Mouse (Mus musculus): ENCODE measurements around the gene Ugt1a7c. TPM values are rescaled to one million over a fixed set of nuclear protein-coding genes. Genes with fewer than 3 reads are reported as not detected.
A peak's percentile ranks its signal among the peaks of the same experiment; 100 is the strongest.
"Not testable (repeated sequence)": the region's sequence is repeated elsewhere in the genome, so short reads cannot be mapped to it uniquely, and the experiment has no call there.

Gene Ugt1a7c
- total RNA-seq, 2 experiments from 2014 or later = 0.71 to 0.97 TPM

DNA sequence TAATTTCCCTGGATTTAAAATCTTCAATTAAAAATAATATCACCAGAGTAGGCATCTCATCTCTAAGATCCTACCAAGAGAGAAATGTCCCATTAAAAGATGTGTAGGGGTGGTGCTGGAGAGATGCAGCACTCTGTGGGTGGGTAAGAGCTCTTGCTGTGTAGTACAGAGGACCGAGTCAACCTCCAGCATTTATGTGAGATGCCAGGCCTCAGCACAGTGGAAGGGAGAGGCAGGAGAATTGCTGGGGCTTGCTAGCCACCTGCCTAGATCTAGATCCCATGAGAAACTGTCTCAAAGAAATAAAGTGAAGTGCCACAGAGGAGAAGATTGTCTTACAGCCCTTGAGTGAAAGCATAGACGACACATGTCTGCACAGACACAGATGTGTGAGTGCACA is 121.7 kb downstream of the Ugt1a7c start:
- intact Hi-C loops (cut with DNase I) = no loop called here
- DNase-seq (ENCODE audit: extremely low spot score in 1 of 2, low spot score in 2 of 2) = no peak

DNA sequence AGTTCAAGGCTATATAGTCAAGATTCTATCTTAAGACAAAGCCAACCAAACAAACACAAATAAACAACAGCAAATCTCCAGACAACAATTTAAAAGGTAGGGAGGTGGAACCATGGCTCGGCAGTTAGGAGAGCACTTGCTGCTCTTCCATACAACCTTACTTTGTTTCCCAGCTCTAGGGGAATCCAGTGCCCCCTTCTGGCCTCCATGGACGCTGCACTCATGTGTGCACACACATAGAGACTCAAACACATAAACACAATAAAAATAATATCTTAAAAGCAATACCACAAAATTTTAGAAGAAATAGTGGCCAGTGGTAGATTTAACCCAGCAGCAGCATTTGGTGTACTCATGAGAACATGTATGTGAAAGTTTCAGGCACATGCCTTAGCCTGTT is 122.3 kb downstream of the Ugt1a7c start:
- DNase-seq (ENCODE audit: extremely low spot score in 1 of 2, low spot score in 2 of 2) = peak in 1 of 2 experiments; percentile 42
- intact Hi-C loops (cut with DNase I) = no loop called here

DNA sequence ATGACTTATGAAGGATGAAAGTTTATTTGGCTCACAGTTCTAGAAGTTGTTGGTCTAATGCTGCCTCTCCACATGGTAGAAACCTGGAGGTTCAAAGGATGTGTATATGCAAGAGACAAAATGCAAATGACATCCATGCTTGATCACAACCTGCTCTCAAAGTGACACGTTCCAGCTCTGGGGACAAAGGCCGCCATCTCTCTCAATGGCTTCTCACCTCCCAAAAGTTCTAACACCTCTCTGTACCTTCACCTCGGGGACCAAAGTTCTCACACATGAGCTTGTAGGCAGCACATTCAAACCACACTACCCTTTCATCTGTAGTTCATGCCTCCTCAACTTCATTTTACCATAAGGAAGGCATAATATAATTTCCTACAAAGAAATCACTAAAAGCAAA is 122.7 kb downstream of the Ugt1a7c start:
- intact Hi-C loops (cut with DNase I) = no loop called here

DNA sequence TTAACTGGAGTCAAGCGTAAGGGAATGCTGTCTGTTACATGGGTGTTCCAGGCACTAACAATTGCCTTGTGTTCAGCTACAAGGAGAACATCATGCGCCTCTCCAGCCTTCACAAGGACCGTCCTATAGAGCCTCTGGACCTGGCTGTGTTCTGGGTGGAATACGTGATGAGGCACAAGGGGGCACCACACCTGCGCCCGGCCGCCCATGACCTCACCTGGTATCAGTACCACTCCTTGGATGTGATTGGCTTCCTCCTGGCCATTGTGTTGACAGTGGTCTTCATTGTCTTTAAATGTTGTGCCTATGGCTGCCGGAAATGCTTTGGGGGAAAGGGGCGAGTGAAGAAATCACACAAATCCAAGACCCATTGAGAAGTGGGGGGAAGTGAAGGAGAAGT is 123.2 kb downstream of the Ugt1a7c start:
- intact Hi-C loops (cut with DNase I) = no loop called here
- DNase-seq (ENCODE audit: extremely low spot score in 1 of 2, low spot score in 2 of 2) = peak in 1 of 2 experiments; percentile 51

More for the DNA sequence above, 122.7 kb downstream of the Ugt1a7c start:
- peak in 1 of 2 experiments; percentile 15 for DNase-seq (ENCODE audit: extremely low spot score in 1 of 2, low spot score in 2 of 2)

DNA sequence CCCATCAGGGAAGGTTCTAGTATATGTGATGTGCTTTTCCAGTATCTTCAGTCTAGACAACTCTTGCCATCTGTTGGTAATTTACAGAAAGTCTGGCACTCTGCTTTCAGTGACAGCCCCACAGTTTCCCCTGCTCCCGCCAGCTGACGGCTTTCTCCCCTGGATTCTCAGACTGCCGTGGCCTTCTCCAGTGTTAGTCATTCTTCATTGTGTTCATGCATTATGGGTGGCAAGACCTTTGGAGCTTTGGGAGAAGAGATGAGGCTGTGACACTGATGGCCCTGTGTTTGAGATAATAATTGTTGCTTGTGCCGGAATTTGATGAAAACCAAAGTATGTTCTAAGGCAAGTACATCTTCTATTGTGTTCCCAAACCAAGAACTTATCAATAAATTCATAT is 123.7 kb downstream of the Ugt1a7c start:
- peak in 1 of 2 experiments; percentile 17 for DNase-seq (ENCODE audit: extremely low spot score in 1 of 2, low spot score in 2 of 2)
- intact Hi-C loops (cut with DNase I) = no loop called here

DNA sequence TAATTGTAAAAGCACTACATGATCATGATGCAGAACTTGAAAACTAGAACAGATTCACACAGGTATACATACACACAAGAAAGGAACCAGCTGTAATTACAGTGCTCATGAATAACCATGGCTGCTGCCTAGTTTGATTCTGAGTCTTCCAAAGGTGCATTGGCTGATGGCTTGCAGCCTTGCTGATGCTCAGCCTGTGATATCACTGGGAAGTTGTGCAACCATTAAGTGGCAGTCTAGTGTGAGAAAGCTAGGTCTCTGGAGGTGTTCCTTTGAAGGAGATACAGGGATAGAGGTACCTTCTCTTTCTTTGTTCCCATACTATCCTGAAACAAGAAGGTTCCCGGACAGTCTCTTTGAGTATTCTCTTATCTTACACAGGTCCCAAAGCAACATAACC is 124.2 kb downstream of the Ugt1a7c start:
- intact Hi-C loops (cut with DNase I) = no loop called here
- peak in 1 of 2 experiments; percentile 16 for DNase-seq (ENCODE audit: extremely low spot score in 1 of 2, low spot score in 2 of 2)

DNA sequence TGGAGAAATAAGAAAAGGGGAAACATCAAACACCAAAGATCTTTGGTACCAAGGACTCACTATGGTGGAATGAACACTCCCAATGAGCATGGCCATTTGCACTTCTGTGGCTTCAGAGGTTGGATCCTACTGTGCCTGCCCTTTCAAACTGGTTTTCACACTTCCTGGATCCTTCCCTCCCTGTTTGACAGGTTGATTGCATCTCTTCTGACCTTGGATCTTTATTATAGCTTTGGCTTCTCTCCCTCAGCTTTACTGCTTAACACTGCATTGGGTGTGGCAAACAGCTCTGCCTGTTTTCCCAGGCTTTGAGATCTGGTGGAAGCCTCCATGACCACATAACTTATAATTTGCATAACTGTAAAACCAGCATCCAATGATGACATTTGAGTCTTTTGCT is 125.5 kb downstream of the Ugt1a7c start:
- intact Hi-C loops (cut with DNase I) = no loop called here
- DNase-seq (ENCODE audit: extremely low spot score in 1 of 2, low spot score in 2 of 2) = peak in 1 of 2 experiments; percentile 14

DNA sequence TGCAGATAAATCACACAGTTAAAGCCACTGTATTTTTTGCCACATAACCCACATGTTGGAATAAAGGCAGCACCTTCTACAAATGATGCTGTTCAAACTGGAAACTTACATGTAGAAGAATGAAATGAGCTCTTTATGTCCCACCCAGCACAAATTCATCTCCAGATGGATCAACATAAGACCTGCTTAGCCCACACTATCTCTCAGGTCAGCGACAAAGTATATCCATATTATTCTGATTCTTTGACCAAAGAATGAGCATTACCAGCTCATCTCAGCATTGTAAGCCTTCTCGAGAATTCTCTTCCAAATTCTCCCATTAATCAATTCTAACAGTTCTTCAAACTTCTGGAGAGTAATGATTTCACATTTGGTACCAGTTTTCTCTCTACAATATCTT is 127.4 kb downstream of the Ugt1a7c start:
- no peak for DNase-seq (ENCODE audit: extremely low spot score in 1 of 2, low spot score in 2 of 2)
- intact Hi-C loops (cut with DNase I) = no loop called here

DNA sequence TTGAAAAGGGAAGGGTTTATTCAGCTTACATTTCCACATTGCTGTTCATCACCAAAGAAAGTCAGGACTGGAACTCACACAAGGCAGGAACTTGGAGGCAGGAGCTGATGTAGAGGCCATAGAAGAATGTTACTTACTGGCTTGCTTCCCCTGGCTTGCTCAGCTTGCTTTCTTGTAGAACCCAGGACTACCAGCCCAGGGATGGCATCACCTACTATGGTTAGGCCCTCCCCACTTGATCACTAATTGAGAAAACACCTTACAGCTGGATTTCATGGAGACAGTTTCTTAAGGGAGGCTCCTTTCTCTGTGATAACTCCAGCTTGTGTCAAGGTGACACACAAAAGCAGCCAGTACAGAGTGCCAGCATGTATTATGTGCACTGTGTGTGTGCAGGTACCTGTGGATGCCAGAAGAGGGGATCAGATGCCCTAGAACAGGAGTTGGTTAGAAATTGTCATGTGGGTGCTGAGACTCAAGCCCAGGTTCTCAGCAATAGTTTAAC is 128.2 kb downstream of the Ugt1a7c start:
- intact Hi-C loops (cut with DNase I) = not testable (repeated sequence)
- peak in 1 of 2 experiments; percentile 18 for DNase-seq (ENCODE audit: extremely low spot score in 1 of 2, low spot score in 2 of 2)

DNA sequence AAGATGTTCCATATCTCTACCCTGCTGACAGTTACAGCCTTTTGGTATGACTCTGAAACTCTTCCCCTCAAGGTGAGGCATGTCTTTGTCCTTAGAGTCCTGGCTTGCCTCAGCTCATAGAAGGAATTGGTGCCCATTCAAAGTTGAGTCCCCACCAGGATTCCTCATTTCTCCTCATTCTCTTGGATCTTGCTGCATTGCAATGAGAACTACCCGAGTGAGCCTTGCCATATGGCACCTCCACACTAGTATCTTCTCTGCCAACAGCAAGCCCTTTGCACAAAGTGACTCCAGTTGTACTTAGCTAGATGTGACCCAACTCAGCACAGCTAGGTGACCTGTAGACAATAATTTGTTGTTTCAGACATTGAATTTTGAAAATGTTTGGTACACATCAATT is 128.7 kb downstream of the Ugt1a7c start:
- peak in 1 of 2 experiments; percentile 27 for DNase-seq (ENCODE audit: extremely low spot score in 1 of 2, low spot score in 2 of 2)
- intact Hi-C loops (cut with DNase I) = no loop called here

DNA sequence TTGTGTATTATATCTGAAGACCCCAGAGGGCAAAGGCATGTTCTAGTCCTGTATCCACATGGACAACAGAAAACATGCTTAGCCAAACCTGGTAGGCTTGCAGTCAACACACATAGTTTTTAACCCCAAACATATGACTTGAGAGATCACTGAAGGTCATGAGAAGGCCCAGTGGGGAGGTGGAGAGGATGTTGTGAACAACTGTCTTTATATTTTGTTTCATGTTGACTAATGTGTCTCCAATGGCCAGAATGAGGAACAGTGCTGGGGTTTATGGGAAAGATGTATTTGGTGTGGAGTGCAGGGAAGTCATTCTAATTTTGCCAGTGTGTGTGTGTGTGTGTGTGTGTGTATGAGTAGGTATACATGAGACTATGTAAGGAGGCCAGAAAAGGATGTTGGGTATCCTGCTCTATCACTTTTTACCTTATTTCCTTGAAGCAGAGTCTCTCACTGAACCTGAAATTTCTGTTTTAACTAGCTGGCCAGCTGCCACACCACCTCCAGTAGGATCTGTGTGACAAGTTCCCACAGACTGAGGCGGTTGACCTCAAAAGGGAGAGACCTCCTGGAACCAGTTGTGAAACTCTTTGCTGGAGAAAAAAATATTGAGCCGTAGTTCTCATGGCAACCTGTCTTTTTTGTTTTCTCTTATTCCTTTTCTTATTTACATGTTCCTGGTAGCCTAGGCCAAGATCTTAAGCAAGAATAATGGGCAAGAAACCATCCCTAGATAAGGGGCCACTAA is 129.3 kb downstream of the Ugt1a7c start:
- DNase-seq (ENCODE audit: extremely low spot score in 1 of 2, low spot score in 2 of 2) = peak in 1 of 2 experiments; percentile 38
- intact Hi-C loops (cut with DNase I) = no loop called here

DNA sequence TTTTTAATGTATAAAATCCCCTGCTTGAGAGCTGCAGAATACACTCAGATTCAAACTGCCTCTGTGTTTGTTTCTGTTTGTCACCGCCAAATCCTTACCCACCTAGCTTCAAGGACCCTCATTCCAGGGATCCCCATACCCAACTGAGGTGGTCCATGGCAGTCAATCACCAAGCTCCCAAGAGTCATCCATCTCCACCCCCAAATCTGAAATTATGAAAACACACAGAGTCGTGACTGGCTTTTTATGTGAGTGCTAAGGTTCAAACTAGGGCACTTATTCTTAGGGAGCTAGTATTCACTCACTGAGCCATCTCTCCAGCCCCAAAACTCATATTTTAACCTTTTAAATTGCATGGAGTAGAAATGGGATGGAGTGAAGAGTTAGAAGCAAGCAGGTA is 130.4 kb downstream of the Ugt1a7c start:
- DNase-seq (ENCODE audit: extremely low spot score in 1 of 2, low spot score in 2 of 2); intact Hi-C loops (cut with DNase I): not testable (repeated sequence)

DNA sequence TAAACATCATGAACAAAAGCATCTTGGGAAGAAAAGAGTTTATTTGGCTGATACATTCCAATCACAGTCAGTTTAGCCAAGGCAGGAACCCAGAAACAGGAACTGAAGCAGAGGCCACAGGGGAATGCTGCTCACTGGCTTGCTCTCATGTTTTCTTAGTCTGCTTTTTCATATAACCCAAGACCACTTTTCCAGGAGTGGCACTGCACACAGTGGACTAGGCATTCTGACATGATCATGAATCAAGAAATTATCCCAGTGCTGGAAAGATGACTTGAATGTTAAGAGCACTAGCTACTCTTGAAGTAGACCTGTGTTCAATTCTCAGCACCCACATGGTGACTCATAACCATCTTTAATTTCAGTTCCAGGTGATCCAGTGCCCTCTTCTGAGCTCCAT is 130.9 kb downstream of the Ugt1a7c start:
- intact Hi-C loops (cut with DNase I) = no loop called here
- no peak for DNase-seq (ENCODE audit: extremely low spot score in 1 of 2, low spot score in 2 of 2)

DNA sequence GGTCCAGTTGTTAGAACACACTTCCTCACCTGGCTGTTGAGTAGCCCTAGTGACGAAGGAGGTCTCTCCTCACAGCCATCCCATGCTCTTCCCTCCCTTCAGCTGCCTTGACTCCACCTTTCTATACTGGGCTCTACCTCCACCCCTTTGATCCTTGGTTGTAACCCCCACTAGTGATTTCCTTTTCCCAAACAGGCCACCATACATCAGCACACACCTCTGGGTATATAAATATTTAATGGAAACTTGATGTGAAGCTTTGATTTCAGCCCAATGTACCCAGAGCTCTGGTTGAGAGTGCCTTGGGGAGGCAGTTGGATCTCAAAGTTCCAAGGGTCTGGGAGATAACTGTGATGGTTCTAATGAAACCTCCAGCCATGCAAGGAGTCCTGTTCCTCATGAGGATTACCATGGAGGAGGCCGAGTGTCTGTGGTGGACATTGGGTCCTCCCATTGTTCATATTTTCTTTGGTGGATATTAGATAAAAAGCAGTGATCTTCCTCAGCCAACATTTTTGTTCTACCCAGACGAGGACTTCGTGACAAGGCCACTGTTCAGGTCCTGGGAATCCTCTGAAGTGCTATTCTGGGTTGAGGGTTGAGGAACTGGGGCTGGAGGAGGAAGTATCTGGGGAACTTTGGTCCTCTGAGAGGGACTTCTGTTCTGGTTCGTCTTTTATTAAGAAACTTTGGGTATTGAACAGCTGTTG is 132.0 kb downstream of the Ugt1a7c start, which contains the start of gene Mroh2a:
Mroh2a (plus strand) TSS at position 317 of the 710 bp plus-strand sequence.
- DNase-seq (ENCODE audit: extremely low spot score in 1 of 2, low spot score in 2 of 2) = peak in 1 of 2 experiments; percentile 34
- intact Hi-C loops (cut with DNase I) = no loop called here

DNA sequence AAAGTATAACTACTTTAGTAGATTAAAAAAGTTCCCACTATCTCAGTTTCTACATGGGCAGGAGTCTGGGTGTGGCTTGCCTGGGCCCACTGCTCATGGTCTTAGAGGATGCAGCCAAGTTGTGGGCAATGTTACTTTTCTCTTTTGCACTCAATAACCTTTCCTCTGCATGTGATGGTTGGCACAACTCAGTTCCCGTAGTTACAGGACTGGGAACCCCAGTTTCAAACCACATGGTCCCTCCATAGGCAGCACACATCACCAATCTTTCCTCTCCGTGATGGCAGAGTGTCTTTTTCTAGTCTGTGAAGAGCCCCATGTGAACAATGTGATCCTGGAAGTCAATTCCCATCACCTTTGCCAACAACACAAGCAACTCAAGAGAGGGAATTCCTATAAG is 132.6 kb downstream of the Ugt1a7c start:
- DNase-seq (ENCODE audit: extremely low spot score in 1 of 2, low spot score in 2 of 2) = peak in 1 of 2 experiments; percentile 17
- intact Hi-C loops (cut with DNase I) = no loop called here

DNA sequence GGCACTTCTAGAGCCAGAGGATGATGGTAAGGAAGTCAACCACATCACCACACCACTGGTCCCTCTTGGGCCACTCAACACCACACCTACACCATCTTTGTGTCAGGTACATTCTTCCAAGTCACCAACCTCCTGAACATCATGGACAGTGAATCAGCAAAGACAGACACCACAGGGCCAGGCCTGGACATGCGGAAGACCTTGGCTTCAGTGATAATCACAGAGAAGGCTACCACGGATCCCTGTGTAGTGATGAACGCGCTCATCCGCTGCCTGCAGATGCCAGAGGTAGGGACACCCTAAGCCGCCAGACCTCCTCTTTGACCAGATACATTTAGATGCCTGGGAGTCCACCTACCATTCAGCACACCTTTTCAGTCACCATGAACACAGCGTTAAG is 133.3 kb downstream of the Ugt1a7c start:
- intact Hi-C loops (cut with DNase I) = no loop called here
- peak in 1 of 2 experiments; percentile 45 for DNase-seq (ENCODE audit: extremely low spot score in 1 of 2, low spot score in 2 of 2)

DNA sequence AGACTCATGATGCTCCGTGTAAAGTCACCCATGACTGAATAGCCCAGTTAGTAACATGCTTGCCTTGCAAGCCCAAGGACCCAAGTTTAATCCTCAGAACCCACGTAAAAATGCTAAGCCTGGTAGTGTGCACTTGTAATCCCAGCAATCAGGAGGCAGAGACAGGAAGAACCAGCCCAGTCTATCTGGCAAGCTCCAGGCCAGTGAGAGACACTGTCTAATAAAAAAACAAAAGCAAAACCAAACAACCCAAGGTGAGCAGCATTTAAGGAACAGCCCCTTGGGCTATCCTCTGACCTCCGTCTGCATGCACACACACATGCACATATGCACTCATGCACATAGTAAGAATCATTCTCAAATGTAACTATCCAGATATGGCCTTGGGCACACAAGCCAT is 134.7 kb downstream of the Ugt1a7c start:
- intact Hi-C loops (cut with DNase I) = no loop called here
- no peak for DNase-seq (ENCODE audit: extremely low spot score in 1 of 2, low spot score in 2 of 2)

DNA sequence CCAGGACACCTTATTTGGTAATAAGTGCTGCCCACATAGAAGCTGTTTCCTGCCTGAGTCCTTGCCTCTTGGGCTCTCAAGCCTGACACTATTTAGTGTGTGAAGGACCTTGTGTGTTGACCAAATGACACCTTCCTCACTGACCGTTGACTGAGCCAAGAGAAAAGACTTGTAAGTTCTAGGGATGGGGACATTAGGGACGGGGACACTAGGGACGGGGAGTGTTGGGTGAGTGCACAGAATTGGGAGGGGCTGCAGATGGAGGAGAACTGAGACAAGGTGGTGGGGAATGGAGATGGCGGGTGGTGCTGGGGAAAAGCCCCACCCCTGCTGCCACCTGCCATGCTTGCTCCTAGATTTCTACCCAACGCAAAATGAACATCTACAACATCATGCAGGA is 135.1 kb downstream of the Ugt1a7c start:
- intact Hi-C loops (cut with DNase I) = no loop called here
- DNase-seq (ENCODE audit: extremely low spot score in 1 of 2, low spot score in 2 of 2) = peak in 1 of 2 experiments; percentile 60

DNA sequence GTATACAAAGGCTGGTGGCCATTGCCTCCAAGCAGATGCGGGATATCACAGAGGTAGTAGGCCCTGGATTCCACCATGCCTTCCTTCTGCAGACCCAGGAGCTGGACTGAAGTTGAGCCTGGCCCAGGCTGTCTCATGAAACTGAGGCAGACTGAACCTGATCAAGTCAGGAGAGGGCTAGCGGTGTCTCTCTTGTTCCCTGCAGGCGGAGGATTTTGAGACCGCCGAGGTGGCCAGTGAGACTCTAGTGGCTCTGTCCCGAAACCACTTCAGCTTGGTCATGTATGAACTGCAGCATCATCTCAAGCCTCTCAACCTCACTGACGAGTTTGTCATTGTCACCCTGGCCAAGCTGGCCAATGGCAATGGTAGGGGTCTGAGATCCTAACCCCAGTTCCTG is 135.6 kb downstream of the Ugt1a7c start:
- peak in 1 of 2 experiments; percentile 38 for DNase-seq (ENCODE audit: extremely low spot score in 1 of 2, low spot score in 2 of 2)
- intact Hi-C loops (cut with DNase I) = no loop called here
